In genomic region chr10:62252496-62253235, GRCm38 (mm10) we compare ENCODE assay signal across 23 mouse cellular contexts. TPM values are rescaled to one million over a fixed set of nuclear protein-coding genes. Genes with fewer than 3 reads are reported as not detected.
DNase-seq lines count a peak whose midpoint lies in the region; ATAC-seq and TF ChIP-seq lines count a peak whose summit lies in the region.
"Had no signal": no experiment of that assay in that cellular context is flagged by ENCODE, and none has a peak within 500 bp of the region (broad histone marks: within the 10 kb centered on the region; RNA-seq: fewer than 3 reads in every experiment).

No protein-coding gene starts in this region.

- H3K4me2 ChIP-seq in stomach, postnatal 0 days (replicated peaks; ENCODE audit: low read depth), result peak overlapping the region; percentile 20; the same call in 1 of the 2 replicates
- H3K4me2 ChIP-seq in hindbrain, postnatal 0 days (ENCODE audit: low read depth, low read length), result no peak overlapping the region
- H3K4me2 ChIP-seq: embryonic facial prominence, embryonic 12.5 days; forebrain, embryonic 15.5 days; heart, embryonic 13.5 days; hindbrain, embryonic 15.5 days had no signal

- no peak for TF ChIP-seq EP300 in stomach, postnatal 0 days (optimal IDR thresholded peaks at IDR 0.05)

- TF ChIP-seq CTCF in E14TG2a.4 (conservative IDR thresholded peaks at IDR 0.05; ENCODE audit: low read length), result no peak
- TF ChIP-seq CTCF in stomach, postnatal 0 days (IDR thresholded peaks at IDR 0.05; ENCODE audit: low read depth), result no peak
- no peak for TF ChIP-seq CTCF in hindbrain, postnatal 0 days (IDR thresholded peaks at IDR 0.05; ENCODE audit: low read depth)

- WGBS in stomach, postnatal 0 days, result 78% methylated on average over 27 of the region's 27 CpGs
- 89% methylated on average over 27 of the region's 27 CpGs for WGBS in hindbrain, postnatal 0 days

- H3K9me3 ChIP-seq in E14TG2a.4 (ENCODE audit: low read length), result no peaks in the 10 kb centered on the region
- H3K9me3 ChIP-seq in stomach, postnatal 0 days (ENCODE audit: control insufficient read depth, low read length), result no peaks in the 10 kb centered on the region
- no peaks in the 10 kb centered on the region for H3K9me3 ChIP-seq in hindbrain, postnatal 0 days (ENCODE audit: low read length)
- H3K9me3 ChIP-seq: embryonic facial prominence, embryonic 12.5 days; forebrain, embryonic 15.5 days; G1E; heart, embryonic 13.5 days; hindbrain, embryonic 15.5 days had no signal

- H3K9ac ChIP-seq in stomach, postnatal 0 days (ENCODE audit: low read length), result no peak overlapping the region
- H3K9ac ChIP-seq in hindbrain, postnatal 0 days (replicated peaks; ENCODE audit: low read length), result no peak overlapping the region
- H3K9ac ChIP-seq: embryonic facial prominence, embryonic 12.5 days; forebrain, embryonic 15.5 days; heart, embryonic 13.5 days; hindbrain, embryonic 15.5 days had no signal

- H3K4me1 ChIP-seq in E14TG2a.4 (replicated peaks; ENCODE audit: low read depth, low read length), result peaks cover 32% of the 10 kb centered on the region
- H3K4me1 ChIP-seq in stomach, postnatal 0 days (replicated peaks; ENCODE audit: control insufficient read depth, insufficient read depth), result peaks cover under 1% of the 10 kb centered on the region; the same call in 1 of the 2 replicates
- H3K4me1 ChIP-seq in hindbrain, postnatal 0 days (ENCODE audit: insufficient read depth, low read length), result peaks cover 5% of the 10 kb centered on the region; the same call in 1 of the 2 replicates
- H3K4me1 ChIP-seq: forebrain, embryonic 15.5 days; hindbrain, embryonic 15.5 days had no signal

- DNase-seq in adrenal gland, adult 2 months, result peak; percentile 81
- DNase-seq in adrenal gland, postnatal 25 days, result peak; percentile 37
- no peak for DNase-seq in stomach, postnatal 0 days (ENCODE audit: low spot score)
- DNase-seq in hindbrain, postnatal 0 days (ENCODE audit: low spot score), result no peak
- DNase-seq: cerebellum, adult 11-12 months; cerebellum, adult 9-10 months; cerebellum, postnatal 25 days; gastrocnemius, postnatal 25 days; heart, postnatal 36 days had no signal

- no peak overlapping the region for H3K27ac ChIP-seq in stomach, postnatal 0 days (replicated peaks)
- H3K27ac ChIP-seq in hindbrain, postnatal 0 days, result no peak overlapping the region
- H3K27ac ChIP-seq: embryonic facial prominence, embryonic 12.5 days; forebrain, embryonic 15.5 days; heart, embryonic 13.5 days; hindbrain, embryonic 15.5 days had no signal

- 0 out of 2 replicates have a peak, but pooled peaks have one; percentile 22 for ATAC-seq in stomach, postnatal 0 days (ENCODE audit: low FRiP score, low TSS enrichment)
- ATAC-seq in megakaryocyte-erythroid progenitor cell, adult 5-6 weeks (replicated peaks; ENCODE audit: low FRiP score, low TSS enrichment, poor library complexity, severe bottlenecking), result no peak
- ATAC-seq in hindbrain, postnatal 0 days, result no peak
- ATAC-seq: forebrain, embryonic 15.5 days; inflammation-experienced regulatory T-cells, adult 6 months; intestine, postnatal 0 days had no signal

- H3K27me3 ChIP-seq in E14TG2a.4 (ENCODE audit: insufficient read depth, low read length), result peaks cover 59% of the 10 kb centered on the region
- H3K27me3 ChIP-seq in stomach, postnatal 0 days (ENCODE audit: control insufficient read depth, insufficient read depth, low read length), result no peaks in the 10 kb centered on the region
- no peaks in the 10 kb centered on the region for H3K27me3 ChIP-seq in hindbrain, postnatal 0 days (ENCODE audit: insufficient read depth, low read length)
- H3K27me3 ChIP-seq: embryonic facial prominence, embryonic 12.5 days; forebrain, embryonic 15.5 days; hindbrain, embryonic 15.5 days had no signal

- no peaks in the 10 kb centered on the region for H3K36me3 ChIP-seq in E14TG2a.4 (ENCODE audit: insufficient read depth, low read length)
- no peaks in the 10 kb centered on the region for H3K36me3 ChIP-seq in stomach, postnatal 0 days (ENCODE audit: control insufficient read depth, insufficient read depth, low read length)
- no peaks in the 10 kb centered on the region for H3K36me3 ChIP-seq in hindbrain, postnatal 0 days (ENCODE audit: insufficient read depth, low read length)
- H3K36me3 ChIP-seq: embryonic facial prominence, embryonic 12.5 days; forebrain, embryonic 15.5 days; G1E; heart, embryonic 13.5 days; hindbrain, embryonic 15.5 days had no signal

- H3K4me3 ChIP-seq in E14TG2a.4 (replicated peaks; ENCODE audit: low read length), result peak overlapping the region; percentile 39
- H3K4me3 ChIP-seq in stomach, postnatal 0 days (ENCODE audit: low read depth, low read length), result no peak overlapping the region
- H3K4me3 ChIP-seq in hindbrain, postnatal 0 days (ENCODE audit: low read length), result no peak overlapping the region
- H3K4me3 ChIP-seq: embryonic facial prominence, embryonic 12.5 days; forebrain, embryonic 15.5 days; heart, embryonic 13.5 days; hindbrain, embryonic 15.5 days had no signal

RNA-seq across cellular contexts. Expression of gene Tacr2, which starts 0.4 kb away (rescaled TPM):
- 10 to 100 TPM; 21.8 to 64.4 TPM for total RNA-seq in adrenal gland, adult 2 months (2021)
- 146 and 235 TPM in 2 replicates for polyA plus RNA-seq in adrenal gland, adult 2 months (2012; rRNA removed)
- total RNA-seq in adrenal gland, postnatal 25 days (2021), result 36.1 and 52.0 TPM in 2 replicates
- 1.3 and 1.6 TPM in 2 replicates for polyA plus RNA-seq in stomach, postnatal 0 days (2015; fragmentation: Nextera tagmentation; extraction: Ambion mirVana)
- total RNA-seq in megakaryocyte-erythroid progenitor cell, adult 5-6 weeks (2014; fragmentation: Nextera tagmentation), result not detected in 2 replicates
- not detected in 2 replicates for total RNA-seq in megakaryocyte-erythroid progenitor cell, adult 5-6 weeks (2017)
- not detected in 2 replicates for total RNA-seq in hindbrain, postnatal 0 days (2014; rRNA removed)
- 0.08 TPM in 2 replicates for polyA plus RNA-seq in hindbrain, postnatal 0 days (2015; fragmentation: Nextera tagmentation; extraction: Ambion mirVana)
- total RNA-seq: gastrocnemius, adult 18-20 months; gastrocnemius, postnatal 25 days; granulocyte monocyte progenitor cell, adult 5-6 weeks; heart, postnatal 36 days had no signal
- polyA plus RNA-seq: embryonic facial prominence, embryonic 12.5 days; forebrain, embryonic 11.5 days; forebrain, embryonic 15.5 days; G1E; heart, embryonic 13.5 days; heart, postnatal 0 days; hindbrain, embryonic 11.5 days; hindbrain, embryonic 15.5 days; inflammation-experienced regulatory T-cells, adult 6 months had no signal

RNA-seq across cellular contexts. Expression of gene Tspan15, which starts 21.6 kb away (rescaled TPM):
- 10 to 100 TPM; 14.4 to 22.5 TPM for total RNA-seq in adrenal gland, adult 2 months (2021)
- polyA plus RNA-seq in adrenal gland, adult 2 months (2012; rRNA removed), result 66.3 and 71.2 TPM in 2 replicates
- total RNA-seq in adrenal gland, postnatal 25 days (2021), result 22.1 and 31.0 TPM in 2 replicates
- 97.4 and 112 TPM in 2 replicates for polyA plus RNA-seq in stomach, postnatal 0 days (2015; fragmentation: Nextera tagmentation; extraction: Ambion mirVana)
- 1.9 and 10.3 TPM in 2 replicates for total RNA-seq in megakaryocyte-erythroid progenitor cell, adult 5-6 weeks (2014; fragmentation: Nextera tagmentation)
- 1.5 and 1.7 TPM in 2 replicates for total RNA-seq in megakaryocyte-erythroid progenitor cell, adult 5-6 weeks (2017)
- total RNA-seq in hindbrain, postnatal 0 days (2014; rRNA removed), result 30.8 and 38.3 TPM in 2 replicates
- polyA plus RNA-seq in hindbrain, postnatal 0 days (2015; fragmentation: Nextera tagmentation; extraction: Ambion mirVana), result 20.4 and 21.4 TPM in 2 replicates
- total RNA-seq: granulocyte monocyte progenitor cell, adult 5-6 weeks had no signal
- polyA plus RNA-seq: inflammation-experienced regulatory T-cells, adult 6 months had no signal

Comparison
In these comparisons a context has a peak if more than half of its experiments do, and no peak if none do; other contexts are left out.
1. DNase-seq: peak in adrenal gland, adult 2 months (single experiment) and adrenal gland, postnatal 25 days (single experiment); none in stomach, postnatal 0 days (single experiment) and hindbrain, postnatal 0 days (single experiment).
2. RNA of gene Tacr2, which starts 0.4 kb away (total RNA-seq): 21.8 to 64.4 TPM in adrenal gland, adult 2 months and 36.1 to 52.0 TPM in adrenal gland, postnatal 25 days; not detected in megakaryocyte-erythroid progenitor cell, adult 5-6 weeks and not detected in hindbrain, postnatal 0 days; every median in the first group is over 10 times any median in the second.